Mouse (Mus musculus) myocyte (in vitro differentiated cells): ENCODE measurements around the gene Morn1.

Source experiments
- CEBPB ChIP-seq: IDR thresholded peaks from 2 replicates; pipeline ENCODE4 v1.6.1; 2011; ENCODE audit warnings: mild to moderate bottlenecking, moderate library complexity; ENCODE audit not compliant: poor library complexity, insufficient read depth, severe bottlenecking
- MAX ChIP-seq: IDR thresholded peaks from one replicate; pipeline ENCODE4 v1.6.1; 2011; ENCODE audit warnings: low read depth, mild to moderate bottlenecking, control low read depth
- POLR2A ChIP-seq: IDR thresholded peaks from one replicate; pipeline ENCODE4 v1.6.1; 2011; ENCODE audit warnings: low read depth, mild to moderate bottlenecking, control low read depth, moderate library complexity; ENCODE audit not compliant: insufficient read length
- POLR2AphosphoS2 ChIP-seq: IDR thresholded peaks from one replicate; pipeline ENCODE4 v1.6.1; 2011; ENCODE audit warnings: low read depth, control low read depth; ENCODE audit not compliant: insufficient read length
- TCF12 ChIP-seq: IDR thresholded peaks from one replicate; pipeline ENCODE4 v1.6.1; 2011; ENCODE audit warnings: mild to moderate bottlenecking, control low read depth; ENCODE audit not compliant: poor library complexity, insufficient read depth, severe bottlenecking

GRCm38 (mm10) chr4:155170614-155171212 is 84.3 kb downstream of the Morn1 start:
- TF ChIP-seq MAX, result no peak
- TF ChIP-seq POLR2A, result no peak
- TF ChIP-seq CEBPB, result no peak
- TF ChIP-seq TCF12, result peak; percentile 39
- TF ChIP-seq POLR2AphosphoS2, result peak; percentile 55
